Mouse (Mus musculus) kidney, postnatal 0 days (tissue): Measurements from ENCODE around the gene Pin4. TPM values are rescaled to one million over a fixed set of nuclear protein-coding genes. Genes with fewer than 3 reads are reported as not detected.

ENCODE experiments used
- ATAC-seq: fragments of 200-750 bp; cut with Nextera tagmentation; replicated peaks from 2 replicates; pipeline ENCODE4 v1.8.0; 2017; ENCODE audit warnings: low read depth, moderate number of reproducible peaks, moderate TSS enrichment, moderate library complexity; ENCODE audit not compliant: low FRiP score
- DNase-seq: peaks from one replicate; pipeline ENCODE4 v3.0.0-alpha.2; 2016; ENCODE audit warnings: low spot score
- H3K27ac ChIP-seq: fragments of 300-500 bp; sonication (generic); 2 replicates; pipeline ENCODE4 v1.5.1; 2014; ENCODE audit warnings: mild to moderate bottlenecking
- H3K27me3 ChIP-seq: fragments of 300-500 bp; sonication (generic); 2 replicates; pipeline ENCODE4 v1.6.1; 2014; ENCODE audit warnings: low read length, mixed read lengths; ENCODE audit not compliant: insufficient read depth
- H3K36me3 ChIP-seq: fragments of 300-500 bp; sonication (generic); 2 replicates; pipeline ENCODE4 v1.6.1; 2014; ENCODE audit warnings: low read length, mixed read lengths; ENCODE audit not compliant: insufficient read depth
- H3K4me1 ChIP-seq: fragments of 300-500 bp; sonication (generic); replicated peaks from 2 replicates; pipeline ENCODE4 v1.6.1; 2014; ENCODE audit warnings: antibody characterized with exemption, low read length, mixed read lengths; ENCODE audit not compliant: insufficient read depth
- H3K4me2 ChIP-seq: fragments of 300-500 bp; sonication (generic); 2 replicates; pipeline ENCODE4 v1.6.1; 2014; ENCODE audit warnings: mild to moderate bottlenecking, low read length, moderate library complexity, mixed read lengths
- H3K4me3 ChIP-seq: fragments of 300-500 bp; sonication (generic); replicated peaks from 2 replicates; pipeline ENCODE4 v1.5.1; 2014; ENCODE audit warnings: low read depth, low read length
- H3K9ac ChIP-seq: fragments of 300-500 bp; sonication (generic); 2 replicates; pipeline ENCODE4 v1.6.1; 2014; ENCODE audit warnings: low read depth, low read length
- H3K9me3 ChIP-seq: fragments of 300-500 bp; sonication (generic); replicated peaks from 2 replicates; pipeline ENCODE4 v1.6.1; 2016; ENCODE audit warnings: low read length, inconsistent platforms, mixed read lengths
- CTCF ChIP-seq: IDR thresholded peaks from 2 replicates; pipeline ENCODE4 v1.5.1; 2016; ENCODE audit warnings: antibody characterized with exemption, low read depth, mild to moderate bottlenecking, moderate library complexity
- WGBS: fragments of 180-500 bp; shearing (Covaris S2); extraction: QIAGEN DNeasy Blood & Tissue Kit; methylation state at CpG from one replicate; pipeline ENCODE4 v1.1.7; 2014; 5-methylcytosine and 5-hydroxymethylcytosine counted together
- polyA plus RNA-seq: library from polyadenylated mRNA; unstranded; fragments of >200 nt; fragmentation: Nextera tagmentation; extraction: Ambion mirVana; gene quantifications from 2 replicates; pipeline ENCODE4 v1.2.1, GENCODE M21; 2015

The Pin4 gene
- polyA plus RNA-seq, 1 experiment from 2014 or later = 61.2 TPM

- 62% methylated on average over 4 of the region's 4 CpGs for WGBS
- peak overlapping the region; percentile 57; the same call in 1 of the 2 replicates for H3K27ac ChIP-seq
- H3K4me2 ChIP-seq = no peak overlapping the region
- no peak overlapping the region for H3K9ac ChIP-seq
- DNase-seq = no peak
- H3K9me3 ChIP-seq = no peaks in the 10 kb centered on the region
- H3K27me3 ChIP-seq = no peaks in the 10 kb centered on the region
- no peaks in the 10 kb centered on the region for H3K4me1 ChIP-seq
- H3K4me3 ChIP-seq = no peak overlapping the region
- H3K36me3 ChIP-seq = no peaks in the 10 kb centered on the region
- peak; percentile 34; the same call in 1 of the 2 replicates for ATAC-seq
- TF ChIP-seq CTCF = no peak
Measured at GRCm38 (mm10) chrX:102075158-102075557, 44.1 kb upstream of the Pin4 start.

GRCm38 (mm10) chrX:102076886-102077765 is 42.1 kb upstream of the Pin4 start:
- H3K27me3 ChIP-seq = no peaks in the 10 kb centered on the region
- DNase-seq (no peak), ATAC-seq (no peak)
- no peak overlapping the region for H3K9ac ChIP-seq
- no peak overlapping the region for H3K4me2 ChIP-seq
- H3K36me3 ChIP-seq = no peaks in the 10 kb centered on the region
- no peaks in the 10 kb centered on the region for H3K9me3 ChIP-seq
- no peak for TF ChIP-seq CTCF
- WGBS = 84% methylated on average over 7 of the region's 7 CpGs
- H3K4me3 ChIP-seq = no peak overlapping the region
- H3K4me1 ChIP-seq = no peaks in the 10 kb centered on the region
- H3K27ac ChIP-seq = no peak overlapping the region

- DNase-seq = no peak
Measured at GRCm38 (mm10) chrX:102081076-102081475, 38.2 kb upstream of the Pin4 start.

GRCm38 (mm10) chrX:102081573-102082279 is 37.5 kb upstream of the Pin4 start:
- 38% methylated on average over 7 of the region's 7 CpGs for WGBS
- Histone ChIP-seq H3K9me3 (no peaks in the 10 kb centered on the region), H3K9ac (no peak overlapping the region), H3K4me2 (no peak overlapping the region), H3K27me3 (no peaks in the 10 kb centered on the region), H3K4me3 (no peak overlapping the region), H3K27ac (no peak overlapping the region), H3K36me3 (no peaks in the 10 kb centered on the region), H3K4me1 (no peaks in the 10 kb centered on the region)
- peak; percentile 22 for DNase-seq
- ATAC-seq = no peak
- TF ChIP-seq CTCF = no peak

More at GRCm38 (mm10) chrX:102081076-102081475, 38.2 kb upstream of the Pin4 start:
- no peak for ATAC-seq
- no peak overlapping the region for H3K27ac ChIP-seq
- WGBS = 60% methylated on average over 10 of the region's 10 CpGs
- no peaks in the 10 kb centered on the region for H3K4me1 ChIP-seq
- no peak overlapping the region for H3K9ac ChIP-seq
- H3K27me3 ChIP-seq = no peaks in the 10 kb centered on the region
- H3K4me2 ChIP-seq = no peak overlapping the region
- no peaks in the 10 kb centered on the region for H3K36me3 ChIP-seq
- no peaks in the 10 kb centered on the region for H3K9me3 ChIP-seq
- TF ChIP-seq CTCF = no peak
- no peak overlapping the region for H3K4me3 ChIP-seq

GRCm38 (mm10) chrX:102082340-102082739 is 36.9 kb upstream of the Pin4 start:
- Histone ChIP-seq H3K27me3 (no peaks in the 10 kb centered on the region), H3K9me3 (no peaks in the 10 kb centered on the region), H3K4me1 (no peaks in the 10 kb centered on the region), H3K36me3 (no peaks in the 10 kb centered on the region), H3K4me3 (no peak overlapping the region), H3K4me2 (no peak overlapping the region), H3K27ac (no peak overlapping the region), H3K9ac (no peak overlapping the region)
- WGBS = 42% methylated on average over 5 of the region's 5 CpGs
- TF ChIP-seq CTCF = no peak
- no peak for ATAC-seq
- DNase-seq = no peak

GRCm38 (mm10) chrX:102085798-102086443 is 33.3 kb upstream of the Pin4 start:
- ATAC-seq (peak; percentile 73), DNase-seq (no peak)
- H3K4me1 ChIP-seq = no peaks in the 10 kb centered on the region
- no peak overlapping the region for H3K4me3 ChIP-seq
- H3K4me2 ChIP-seq = no peak overlapping the region
- no peak for TF ChIP-seq CTCF
- H3K27ac ChIP-seq = no peak overlapping the region
- no peak overlapping the region for H3K9ac ChIP-seq
- H3K9me3 ChIP-seq = no peaks in the 10 kb centered on the region
- no peaks in the 10 kb centered on the region for H3K36me3 ChIP-seq
- 88% methylated on average over 8 of the region's 8 CpGs for WGBS
- no peaks in the 10 kb centered on the region for H3K27me3 ChIP-seq
